In genomic region chr10:123001363-123001762, GRCm38 (mm10) we compare ENCODE assay signal across 22 mouse cellular contexts.
"Had no signal": no experiment of that assay in that cellular context is flagged by ENCODE, and none has a peak within 500 bp of the region (broad histone marks: within the 10 kb centered on the region; RNA-seq: fewer than 3 reads in every experiment).

No protein-coding gene starts in this region.

- H3K4me3 ChIP-seq: liver, embryonic 13.5 days; liver, embryonic 15.5 days; lung, embryonic 15.5 days; megakaryocyte, embryonic 14.5 days; midbrain, embryonic 13.5 days; midbrain, embryonic 15.5 days; myocyte; neural tube, embryonic 13.5 days; neural tube, embryonic 15.5 days; stomach, embryonic 15.5 days had no signal

- H3K4me2 ChIP-seq: liver, embryonic 13.5 days; liver, embryonic 15.5 days; lung, embryonic 15.5 days; midbrain, embryonic 11.5 days; midbrain, embryonic 13.5 days; midbrain, embryonic 15.5 days; neural tube, embryonic 13.5 days; neural tube, embryonic 15.5 days; stomach, embryonic 15.5 days had no signal

- ATAC-seq: liver, postnatal 0 days; lung, postnatal 0 days; midbrain, embryonic 13.5 days; midbrain, embryonic 15.5 days had no signal

- H3K4me1 ChIP-seq: liver, embryonic 13.5 days; liver, embryonic 15.5 days; midbrain, embryonic 13.5 days; midbrain, embryonic 15.5 days; neural tube, embryonic 13.5 days; neural tube, embryonic 15.5 days had no signal

- H3K27ac ChIP-seq: liver, embryonic 13.5 days; liver, embryonic 15.5 days; lung, embryonic 15.5 days; macrophage; midbrain, embryonic 13.5 days; midbrain, embryonic 15.5 days; neural tube, embryonic 13.5 days; neural tube, embryonic 15.5 days; stomach, embryonic 15.5 days; stomach, postnatal 0 days had no signal

- H3K9ac ChIP-seq: liver, embryonic 13.5 days; liver, embryonic 15.5 days; liver, postnatal 0 days; lung, embryonic 15.5 days; midbrain, embryonic 13.5 days; midbrain, embryonic 15.5 days; neural tube, embryonic 13.5 days; neural tube, embryonic 15.5 days; stomach, embryonic 15.5 days had no signal

- DNase-seq: liver, embryonic 13.5 days; liver, postnatal 0 days; lung, adult 2 months; lung, postnatal 14 days; lung, postnatal 36 days; retina, postnatal 1 day; right cerebral cortex, postnatal 14 days; thymus, postnatal 25 days; thymus, postnatal 4 days had no signal

- H3K27me3 ChIP-seq: liver, embryonic 13.5 days; liver, embryonic 15.5 days; lung, embryonic 15.5 days; megakaryocyte, embryonic 14.5 days; midbrain, embryonic 13.5 days; midbrain, embryonic 15.5 days; neural tube, embryonic 13.5 days; neural tube, embryonic 15.5 days; stomach, embryonic 15.5 days had no signal

- H3K9me3 ChIP-seq: liver, embryonic 13.5 days; liver, embryonic 15.5 days; lung, embryonic 15.5 days; megakaryocyte, embryonic 14.5 days; midbrain, embryonic 13.5 days; midbrain, embryonic 15.5 days; neural tube, embryonic 13.5 days; neural tube, embryonic 15.5 days; stomach, embryonic 15.5 days had no signal
